In genomic region chr10:78574250-78575104, GRCm38 (mm10) we compare ENCODE assay signal across 8 mouse cellular contexts. TPM values are rescaled to one million over a fixed set of nuclear protein-coding genes. Genes with fewer than 3 reads are reported as not detected.
DNase-seq lines count a peak whose midpoint lies in the region; ATAC-seq lines count a peak whose summit lies in the region.

TSS of gene Ilvbl (plus strand) at chr10:78574346.

- H3K4me1 ChIP-seq in brown adipose tissue, adult 24 weeks (ENCODE audit: control insufficient read depth, insufficient read depth, insufficient read length, low read length) = no peaks in the 10 kb centered on the region
- peaks cover 5 to 15% of the 10 kb centered on the region in 2 experiments for H3K4me1 ChIP-seq in heart, embryonic 14.5 days (ENCODE audit: control insufficient read depth in 2 of 2, insufficient read depth in 2 of 2, low read length in 2 of 2)
- peaks cover 30% of the 10 kb centered on the region for H3K4me1 ChIP-seq in liver, embryonic 13.5 days (replicated peaks)
- H3K4me1 ChIP-seq in stomach, embryonic 16.5 days (ENCODE audit: control insufficient read depth, insufficient read depth, low read length) = peaks cover 6% of the 10 kb centered on the region; the same call in 1 of the 2 replicates

- H3K4me2 ChIP-seq in heart, embryonic 14.5 days (ENCODE audit: low read length) = peak within 1 kb of the TSS; percentile 86
- peak within 1 kb of the TSS; percentile 89 for H3K4me2 ChIP-seq in liver, embryonic 13.5 days
- H3K4me2 ChIP-seq in stomach, embryonic 16.5 days (ENCODE audit: low read depth, low read length) = peak within 1 kb of the TSS; percentile 80

- H3K9ac ChIP-seq in heart, embryonic 14.5 days (ENCODE audit: low read length) = peak within 1 kb of the TSS; percentile 83
- H3K9ac ChIP-seq in liver, embryonic 13.5 days = peak within 1 kb of the TSS; percentile 84
- peak within 1 kb of the TSS; percentile 86 for H3K9ac ChIP-seq in stomach, embryonic 16.5 days (ENCODE audit: low read length)

- peaks cover 30% of the 10 kb centered on the region for H3K36me3 ChIP-seq in heart, embryonic 14.5 days (ENCODE audit: control insufficient read depth, insufficient read depth, low read length)
- peaks cover 27% of the 10 kb centered on the region for H3K36me3 ChIP-seq in liver, embryonic 13.5 days
- peaks cover 4% of the 10 kb centered on the region; the same call in 1 of the 2 replicates for H3K36me3 ChIP-seq in stomach, embryonic 16.5 days (ENCODE audit: control insufficient read depth, insufficient read depth, low read length)

- peak within 1 kb of the TSS; percentile 87 for H3K4me3 ChIP-seq in brown adipose tissue, adult 24 weeks (ENCODE audit: insufficient read depth, low read depth, low read length)
- peak within 1 kb of the TSS; percentile 68 to 70 for H3K4me3 ChIP-seq in heart, embryonic 14.5 days (ENCODE audit: control insufficient read depth in 1 of 2, insufficient read depth in 1 of 2, low read depth in 1 of 2, low read length in 2 of 2)
- peak within 1 kb of the TSS; percentile 78 for H3K4me3 ChIP-seq in liver, embryonic 13.5 days (replicated peaks)
- peak within 1 kb of the TSS; percentile 71 for H3K4me3 ChIP-seq in stomach, embryonic 16.5 days (replicated peaks; ENCODE audit: low read length)

- peak within 1 kb of the TSS; percentile 100 for H3K27ac ChIP-seq in brown adipose tissue, adult 24 weeks (replicated peaks; ENCODE audit: low read depth, low read length)
- peak within 1 kb of the TSS; percentile 95 to 96 for H3K27ac ChIP-seq in heart, embryonic 14.5 days (replicated peaks in 1 of 2; ENCODE audit: control insufficient read depth in 1 of 2, insufficient read depth in 1 of 2, low read depth in 2 of 2, low read length in 2 of 2)
- H3K27ac ChIP-seq in liver, embryonic 13.5 days = peak within 1 kb of the TSS; percentile 87
- H3K27ac ChIP-seq in stomach, embryonic 16.5 days (ENCODE audit: low read length) = peak within 1 kb of the TSS; percentile 96

- H3K9me3 ChIP-seq in heart, embryonic 14.5 days (ENCODE audit: control insufficient read depth, low read length) = no peaks in the 10 kb centered on the region
- H3K9me3 ChIP-seq in liver, embryonic 13.5 days (replicated peaks) = no peaks in the 10 kb centered on the region
- no peaks in the 10 kb centered on the region for H3K9me3 ChIP-seq in stomach, embryonic 16.5 days (replicated peaks; ENCODE audit: control insufficient read depth, low read length)

- ATAC-seq in heart, embryonic 14.5 days (ENCODE audit: insufficient number of reproducible peaks, insufficient read depth, low FRiP score, low read depth) = peak; percentile 90
- peak; percentile 85 for ATAC-seq in liver, embryonic 13.5 days (ENCODE audit: low read depth)
- ATAC-seq in stomach, embryonic 16.5 days (ENCODE audit: insufficient read depth, low FRiP score) = peak; percentile 90

- WGBS in heart, embryonic 14.5 days = under 1% methylated on average over 51 of the region's 51 CpGs
- under 1% methylated on average over 51 of the region's 51 CpGs for WGBS in liver, embryonic 13.5 days (ENCODE audit: insufficient replicate concordance)
- WGBS in stomach, embryonic 16.5 days = under 1% methylated on average over 51 of the region's 51 CpGs

- no peaks in the 10 kb centered on the region for H3K27me3 ChIP-seq in heart, embryonic 14.5 days (ENCODE audit: control insufficient read depth, insufficient read depth, low read length)
- no peaks in the 10 kb centered on the region for H3K27me3 ChIP-seq in liver, embryonic 13.5 days
- H3K27me3 ChIP-seq in stomach, embryonic 16.5 days (ENCODE audit: control insufficient read depth, insufficient read depth, low read length) = no peaks in the 10 kb centered on the region

- DNase-seq in CD4-positive, CD25-positive, alpha-beta regulatory T cell, adult 2 months (ENCODE audit: low read depth, low spot score) = peak; percentile 98
- DNase-seq in fibroblast of lung, adult 2 months (ENCODE audit: low read depth) = peak; percentile 91
- peak; percentile 97 for DNase-seq in kidney, postnatal 14 days
- peak; percentile 93 for DNase-seq in liver, embryonic 13.5 days
- peak; percentile 96 for DNase-seq in neural tube, embryonic 10.5 days (ENCODE audit: extremely low spot score, low spot score)

RNA-seq across cellular contexts. Expression of gene Ilvbl, which starts in this region (rescaled TPM):
- polyA plus RNA-seq in brown adipose tissue, adult 24 weeks (2012; ENCODE audit: insufficient read depth, insufficient read length, missing spikeins) = 18.4 and 30.2 TPM in 2 replicates
- 51.7 and 52.6 TPM in 2 replicates for polyA plus RNA-seq in heart, embryonic 14.5 days (2014; fragmentation: Nextera tagmentation; extraction: Ambion mirVana)
- 16.7 and 17.4 TPM in 2 replicates for polyA plus RNA-seq in liver, embryonic 13.5 days (2015; fragmentation: Nextera tagmentation; extraction: Ambion mirVana)
- polyA plus RNA-seq in stomach, embryonic 16.5 days (2015; fragmentation: Nextera tagmentation; extraction: Ambion mirVana) = 58.9 and 64.6 TPM in 2 replicates

Comparison
In these comparisons a context has a peak if more than half of its experiments do, and no peak if none do; other contexts are left out.
1. Peak in every context shown above with its lines: DNase-seq, ATAC-seq, H3K4me3 ChIP-seq and H3K27ac ChIP-seq.